Mouse (Mus musculus) kidney, adult 8-10 months (tissue): Measurements from ENCODE around the gene Fam136a.
A peak's percentile ranks its signal among the peaks of the same experiment; 100 is the strongest.
"Not testable (repeated sequence)": the region's sequence is repeated elsewhere in the genome, so short reads cannot be mapped to it uniquely, and the experiment has no call there.

Experiments used
- DNase-seq, 2 experiments: peaks; one replicate each; pipeline ENCODE4 v3.0.0; 2022

The Fam136a gene

GRCm38 (mm10) chr6:86365371-86366124 lies at the start of gene Fam136a:
Gene Fam136a (plus strand): TSS chr6:86365646.
- peak; percentile 93 for DNase-seq

- DNase-seq, result no peak
Measured at GRCm38 (mm10) chr6:86317066-86317465, 48.4 kb upstream of the Fam136a start.

DNA sequence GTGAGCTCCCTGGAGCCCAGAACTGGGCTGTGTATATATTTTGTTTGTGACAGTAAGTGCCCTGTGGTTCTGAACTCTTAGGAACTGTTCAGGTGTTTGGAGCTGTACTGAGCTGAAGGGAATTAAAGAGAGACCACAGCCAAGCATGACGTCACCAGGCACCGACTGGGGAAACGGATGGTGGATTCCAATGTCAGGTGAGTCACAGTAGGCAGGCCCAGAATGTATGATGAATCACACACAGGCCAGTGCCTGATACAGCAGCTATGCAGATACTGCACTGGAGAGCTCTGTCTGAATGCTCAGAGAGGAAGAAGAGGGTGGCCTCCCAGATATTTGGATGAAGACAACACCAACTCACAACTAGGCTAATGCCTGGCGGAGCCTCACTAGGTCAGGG lies 46.6 kb upstream of the Fam136a start:
- DNase-seq, result no peak

DNA sequence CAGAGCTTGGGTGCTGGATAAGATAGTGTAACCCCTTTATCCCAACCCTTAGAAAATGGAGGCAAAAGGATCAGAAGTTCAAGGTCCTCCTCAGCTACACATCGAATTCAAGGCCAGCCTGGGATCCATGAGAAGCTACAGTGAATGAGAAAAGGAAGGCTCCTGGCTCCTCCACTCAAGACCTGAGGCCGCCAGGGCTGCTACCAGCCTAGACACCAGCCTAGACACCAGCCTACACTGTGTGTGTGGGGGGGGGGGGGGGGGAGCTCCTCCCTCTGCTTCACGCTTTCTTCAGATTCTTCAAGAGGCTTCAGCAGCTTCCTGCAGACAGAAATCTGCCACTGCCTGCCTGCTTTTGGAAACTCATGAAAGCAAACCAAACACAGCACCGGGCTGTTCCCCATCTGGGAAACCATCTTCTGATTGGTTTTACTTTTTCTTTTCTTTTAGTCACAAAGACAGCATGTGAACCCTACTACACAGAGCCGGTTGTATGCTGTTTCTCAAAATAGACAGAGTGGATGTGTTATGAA lies 43.3 kb upstream of the Fam136a start:
- DNase-seq, result no peak

DNA sequence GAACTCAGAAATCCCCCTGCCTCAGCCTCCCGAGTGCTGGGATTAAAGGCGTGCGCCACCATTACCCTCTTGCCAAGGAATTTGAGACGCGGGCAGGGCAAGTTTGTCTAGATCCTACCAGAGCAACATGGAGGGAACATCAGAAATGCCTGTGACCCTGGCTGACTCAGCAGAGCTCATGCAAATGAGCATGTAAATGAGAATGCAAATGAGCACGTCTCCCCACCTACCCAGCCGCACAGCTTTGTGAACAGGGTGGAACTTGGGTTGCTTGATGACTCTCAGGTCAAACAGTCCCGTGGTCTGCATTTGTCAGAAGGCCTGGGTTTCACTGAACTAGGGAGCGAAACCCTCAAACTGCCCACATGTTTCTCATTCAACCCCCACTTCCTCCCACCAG lies 42.5 kb upstream of the Fam136a start:
- DNase-seq, result no peak

- no peak for DNase-seq
Measured at GRCm38 (mm10) chr6:86324400-86324799, 41.0 kb upstream of the Fam136a start.

GRCm38 (mm10) chr6:86325646-86326045 lies 39.8 kb upstream of the Fam136a start:
- DNase-seq, result no peak

GRCm38 (mm10) chr6:86326866-86327265 lies 38.6 kb upstream of the Fam136a start:
- no peak for DNase-seq

DNA sequence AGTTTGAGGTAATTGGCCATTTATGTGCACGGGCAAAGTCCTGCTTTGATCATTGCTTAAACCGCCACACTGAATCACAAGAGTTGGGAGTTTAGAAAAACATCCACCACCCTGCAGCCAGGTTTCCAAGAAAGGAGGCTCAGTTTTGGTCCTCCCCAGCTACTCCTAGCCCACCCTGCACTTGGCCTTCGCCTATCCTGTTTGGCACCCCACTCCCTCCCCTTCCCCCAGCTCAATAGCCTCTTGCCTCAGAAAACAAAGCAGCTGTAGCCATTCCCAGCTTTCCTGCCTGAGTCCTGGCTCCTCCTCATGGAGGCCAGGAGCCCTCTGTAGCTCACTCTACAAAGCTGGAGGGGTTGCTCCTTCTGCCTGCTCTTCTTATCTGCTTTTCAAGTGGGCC lies 37.1 kb upstream of the Fam136a start:
- no peak for DNase-seq

DNA sequence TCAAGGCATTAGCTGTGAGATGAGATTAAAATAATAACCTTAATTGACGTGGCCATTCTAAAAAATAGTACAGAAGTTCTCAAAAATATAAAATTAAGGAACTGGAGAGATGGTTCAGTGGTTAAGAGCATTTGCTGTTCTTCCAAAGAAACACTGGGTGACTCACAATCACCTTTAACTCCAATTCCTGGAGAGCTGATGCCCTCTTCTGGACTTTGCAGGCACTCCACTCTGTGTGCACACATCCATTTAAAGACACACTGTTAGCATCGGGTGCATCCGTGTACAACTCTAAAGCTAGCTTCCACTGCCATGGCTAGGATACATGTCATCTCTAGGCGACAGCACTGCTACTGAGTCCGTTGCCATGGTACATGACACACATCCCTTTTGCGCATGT lies 35.5 kb upstream of the Fam136a start:
- DNase-seq, result no peak

DNA sequence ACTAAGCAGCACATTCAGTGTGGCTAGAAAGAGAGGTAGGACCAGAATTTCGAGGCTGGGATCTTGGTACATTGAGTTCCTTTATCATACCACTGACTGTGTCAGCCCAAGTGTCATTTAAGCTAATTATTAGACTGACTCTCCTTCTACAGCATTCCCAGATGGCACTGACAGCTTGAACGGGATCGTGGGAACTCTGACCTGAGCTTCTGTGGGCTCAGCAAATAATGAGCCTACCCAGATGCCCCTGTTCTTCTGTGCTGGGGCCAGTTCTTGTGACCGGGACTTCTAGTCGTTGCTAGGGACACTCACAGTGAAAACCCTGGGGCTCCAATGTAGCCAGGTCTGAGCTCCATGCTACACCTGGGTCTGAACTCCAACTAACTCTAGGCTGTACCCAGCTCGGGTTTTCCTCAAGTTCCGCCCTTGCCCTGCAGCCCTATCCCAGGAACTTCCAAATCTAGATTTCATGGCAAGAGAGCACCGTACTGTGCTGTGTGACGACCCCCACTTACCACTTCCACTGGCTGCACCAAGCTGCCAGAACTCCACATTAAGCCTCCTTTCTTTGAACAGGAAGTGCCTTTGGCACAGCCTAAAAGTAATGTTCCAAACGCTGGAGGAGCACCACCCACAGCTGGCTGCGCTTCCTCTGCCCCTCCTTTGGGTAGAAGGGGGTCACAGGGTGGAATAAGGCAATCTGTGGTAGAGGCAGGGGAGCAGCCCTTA lies 30.2 kb upstream of the Fam136a start:
- DNase-seq, result peak; percentile 5 to 23

- DNase-seq, result no peak
Measured at GRCm38 (mm10) chr6:86335860-86336259, 29.6 kb upstream of the Fam136a start.

DNA sequence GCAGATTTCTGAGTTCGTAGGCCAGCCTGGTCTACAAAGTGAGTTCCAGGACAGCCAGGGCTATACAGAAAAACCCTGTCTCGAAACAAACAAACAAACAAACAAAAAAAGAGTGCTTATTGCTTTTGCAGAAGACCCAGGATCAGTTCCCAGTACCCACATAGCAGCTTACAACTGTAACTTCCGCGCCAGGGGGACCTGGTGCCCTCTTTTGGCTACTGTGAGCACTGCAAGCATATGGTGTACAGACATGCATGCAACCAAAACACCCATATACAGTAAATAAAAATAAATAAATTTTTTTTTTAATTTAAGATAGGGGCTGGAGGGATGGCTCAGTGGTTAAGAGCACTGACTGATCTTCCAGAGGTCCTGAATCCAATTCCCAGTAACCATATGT lies 29.1 kb upstream of the Fam136a start:
- DNase-seq, result not testable (repeated sequence)

GRCm38 (mm10) chr6:86343656-86344055 lies 21.8 kb upstream of the Fam136a start:
- DNase-seq, result no peak

DNA sequence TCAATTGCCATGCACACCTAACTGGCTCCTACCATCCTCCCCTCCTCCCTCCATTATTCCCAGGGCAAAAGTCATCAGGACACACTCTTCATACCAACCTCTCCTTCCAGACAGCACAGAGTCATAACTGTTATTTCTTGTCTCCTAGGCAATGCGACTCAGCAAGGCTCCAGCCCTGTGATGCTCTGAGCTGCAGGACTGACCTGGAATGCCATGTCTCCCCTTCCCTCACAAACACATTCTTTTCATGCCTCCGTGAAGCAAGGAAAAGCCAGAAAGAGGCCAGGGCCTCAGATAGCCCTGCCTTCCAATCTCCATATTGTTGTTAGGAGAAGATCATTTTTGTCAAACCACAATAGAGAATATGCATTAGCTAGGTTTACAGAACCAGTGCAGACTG lies 19.4 kb upstream of the Fam136a start:
- DNase-seq, result no peak

DNA sequence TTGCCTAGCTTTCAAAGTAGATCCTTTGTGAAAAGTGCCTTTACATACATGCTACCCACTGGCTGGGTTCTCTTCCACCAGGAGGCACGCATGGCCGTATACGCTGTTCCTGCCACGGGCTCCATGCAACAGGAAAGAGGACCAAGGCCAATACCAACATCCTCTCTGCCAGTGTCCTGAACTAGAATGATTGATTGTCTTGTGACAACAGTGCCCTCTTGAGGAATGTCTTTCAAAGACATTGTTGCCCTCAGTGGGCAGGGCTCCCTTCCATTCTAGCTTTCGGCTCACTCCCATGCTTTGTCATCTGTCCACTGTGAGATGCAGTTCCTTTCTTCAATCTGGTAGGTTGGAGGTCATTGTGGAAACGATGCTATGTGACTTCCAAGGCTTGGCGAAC lies 16.2 kb upstream of the Fam136a start:
- no peak for DNase-seq

DNA sequence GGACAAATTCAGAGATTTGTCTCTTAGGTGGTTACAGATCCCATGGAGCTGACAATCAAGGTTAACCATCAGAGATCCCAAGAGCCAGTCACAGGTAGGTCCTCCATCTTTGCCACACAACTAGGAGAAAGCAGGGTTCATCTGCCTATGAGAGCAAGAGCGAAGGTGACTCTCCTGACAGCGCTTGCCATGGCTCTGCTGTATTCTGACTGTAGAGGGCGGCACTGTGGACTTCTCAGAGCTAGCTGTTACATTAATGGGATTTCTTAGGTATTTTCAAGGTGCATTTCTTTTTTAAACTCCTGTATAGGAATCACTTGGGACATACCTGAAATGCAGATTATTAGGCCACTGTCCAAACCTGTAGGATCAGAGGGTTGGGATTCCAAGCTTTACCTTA lies 10.5 kb upstream of the Fam136a start:
- no peak for DNase-seq

DNA sequence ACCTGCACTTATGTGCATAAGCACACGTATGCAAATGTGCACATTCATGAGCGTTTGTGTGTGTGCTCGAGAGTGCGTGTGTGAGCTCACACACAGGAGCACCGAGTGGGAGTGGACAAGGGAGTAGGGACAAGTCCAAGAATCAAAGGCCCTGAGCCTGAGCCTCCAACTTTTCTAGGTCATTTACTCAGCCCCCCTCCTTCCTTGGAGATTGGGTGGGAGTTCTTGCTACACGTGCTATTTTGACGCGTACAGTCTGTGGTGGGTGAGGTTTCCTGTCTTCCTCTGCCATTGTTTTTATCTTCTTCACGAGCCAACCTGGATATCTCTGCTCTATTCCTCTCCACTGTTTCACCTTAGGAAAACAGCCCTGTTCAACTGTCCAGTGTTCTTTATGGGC lies 8.5 kb upstream of the Fam136a start:
- no peak for DNase-seq

- peak; percentile 77 to 79 for DNase-seq
Measured at GRCm38 (mm10) chr6:86360691-86361090, 4.8 kb upstream of the Fam136a start.

GRCm38 (mm10) chr6:86361373-86361772 lies 4.1 kb upstream of the Fam136a start:
- DNase-seq, result no peak

DNA sequence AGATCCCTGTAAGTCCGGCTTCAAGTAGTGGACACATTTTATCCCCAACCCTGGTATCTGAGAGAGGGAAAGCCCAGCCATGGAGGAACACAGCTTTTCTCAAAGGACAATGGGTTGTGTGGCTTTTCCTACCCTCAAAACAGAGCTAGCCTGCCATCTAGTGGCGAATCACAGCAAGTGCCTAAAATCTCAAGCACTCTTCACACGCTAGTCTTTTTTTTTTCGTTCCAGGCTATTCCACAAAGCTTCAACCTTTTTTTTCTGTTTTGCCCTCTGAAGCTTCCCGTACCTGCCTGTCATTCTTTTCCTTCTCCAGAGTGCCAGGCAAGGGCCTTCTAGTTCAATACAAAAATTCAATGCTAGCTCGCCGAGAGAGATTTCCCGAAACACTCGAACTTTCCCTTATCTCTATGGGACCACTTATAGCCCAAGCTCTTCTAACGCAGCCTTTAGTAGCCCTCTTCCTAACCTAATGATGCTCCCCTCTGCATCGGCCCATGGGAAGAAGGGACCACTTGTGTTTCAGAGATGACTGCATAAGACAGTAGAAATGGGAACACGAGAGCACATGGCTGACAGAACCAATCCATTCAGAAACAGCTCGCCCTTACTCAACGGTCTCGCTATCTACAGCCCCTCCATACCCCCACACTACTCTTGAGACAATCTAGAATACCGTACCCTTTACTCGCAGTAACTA lies 854 bp upstream of the Fam136a start:
- DNase-seq, result peak; percentile 76

DNA sequence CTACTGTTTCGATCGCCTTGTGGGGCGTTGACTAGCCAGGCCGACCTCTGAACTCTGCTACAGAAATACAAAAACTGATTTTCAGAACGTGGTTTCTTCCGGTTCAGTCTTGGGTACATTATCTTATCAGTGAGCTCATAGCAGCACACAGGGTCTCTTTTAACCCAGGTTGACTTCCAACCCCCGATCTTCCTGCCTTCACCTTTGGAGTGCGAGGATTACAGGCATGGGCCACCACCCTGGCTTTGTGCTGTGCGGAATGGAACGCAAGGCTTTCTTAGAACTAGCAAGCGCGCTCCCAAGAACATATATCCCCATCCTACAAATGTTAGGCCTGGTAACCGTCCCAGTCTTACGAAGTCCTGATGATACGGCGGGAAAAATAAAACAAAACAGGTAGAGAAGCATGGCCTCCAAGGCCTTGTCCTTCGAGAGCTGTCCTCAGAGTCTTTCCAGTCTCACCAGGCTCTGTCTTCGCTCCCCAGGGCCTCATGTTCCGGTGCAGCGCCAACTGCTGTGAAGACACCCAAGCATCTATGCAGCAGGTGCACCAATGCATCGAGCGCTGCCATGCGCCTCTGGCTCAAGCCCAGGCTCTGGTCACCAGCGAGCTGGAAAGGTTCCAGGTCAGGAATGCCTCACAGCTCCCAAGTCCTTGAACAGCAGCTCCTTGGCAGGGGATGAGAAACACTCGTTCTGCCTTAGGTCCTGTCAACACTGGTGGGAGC lies 843 bp downstream of the Fam136a start:
- peak; percentile 70 to 73 for DNase-seq

DNA sequence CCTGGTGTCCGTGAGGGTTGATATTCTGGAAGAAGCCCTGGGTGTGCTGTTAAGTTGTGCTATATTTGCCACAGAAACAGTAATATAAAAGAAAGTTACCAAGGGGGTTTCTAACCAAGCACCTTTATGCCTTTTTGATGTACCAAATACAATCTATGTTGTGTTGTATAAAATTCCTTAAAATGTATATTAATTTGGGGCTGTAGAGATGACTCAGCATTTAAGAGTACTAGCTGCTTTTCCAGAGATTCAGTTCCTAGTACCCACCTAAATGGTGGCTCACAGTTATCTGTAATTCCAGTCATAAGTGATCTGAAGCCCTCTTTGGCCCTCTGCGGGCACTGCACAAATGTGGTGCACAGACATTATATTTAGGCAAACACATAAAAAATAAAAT lies 1.4 kb downstream of the Fam136a start:
- no peak for DNase-seq
